Mouse (Mus musculus) intestine, embryonic 15.5 days (tissue): ENCODE results near the gene Aldh16a1. TPM values are rescaled to one million over a fixed set of nuclear protein-coding genes. Genes with fewer than 3 reads are reported as not detected.
"Not testable (repeated sequence)": the region's sequence is repeated elsewhere in the genome, so short reads cannot be mapped to it uniquely, and the experiment has no call there.

Experiments
- ATAC-seq: fragments of 200-750 bp; cut with Nextera tagmentation; 2 replicates; pipeline ENCODE4 v1.8.0; 2017; ENCODE audit warnings: moderate TSS enrichment, moderate library complexity
- H3K27ac ChIP-seq: fragments of 300-500 bp; sonication (generic); 2 replicates; pipeline ENCODE4 v1.5.1; 2015; ENCODE audit warnings: mild to moderate bottlenecking, inconsistent platforms
- H3K27me3 ChIP-seq: fragments of 300-500 bp; sonication (generic); replicated peaks from 2 replicates; pipeline ENCODE4 v1.6.1; 2015; ENCODE audit warnings: inconsistent platforms
- H3K36me3 ChIP-seq: fragments of 300-500 bp; sonication (generic); 2 replicates; pipeline ENCODE4 v1.6.1; 2015; ENCODE audit warnings: inconsistent platforms
- H3K4me1 ChIP-seq: fragments of 300-500 bp; sonication (generic); replicated peaks from 2 replicates; pipeline ENCODE4 v1.6.1; 2015; ENCODE audit warnings: inconsistent platforms
- H3K4me2 ChIP-seq: fragments of 300-500 bp; sonication (generic); replicated peaks from 2 replicates; pipeline ENCODE4 v1.6.1; 2015; ENCODE audit warnings: mild to moderate bottlenecking, inconsistent platforms
- H3K4me3 ChIP-seq: fragments of 300-500 bp; sonication (generic); replicated peaks from 2 replicates; pipeline ENCODE4 v1.5.1; 2015; ENCODE audit warnings: inconsistent platforms
- H3K9ac ChIP-seq: fragments of 300-500 bp; sonication (generic); 2 replicates; pipeline ENCODE4 v1.6.1; 2015; ENCODE audit warnings: inconsistent platforms
- H3K9me3 ChIP-seq: fragments of 300-500 bp; sonication (generic); 2 replicates; pipeline ENCODE4 v1.6.1; 2016; ENCODE audit warnings: inconsistent platforms
- WGBS: fragments of 180-500 bp; shearing (Covaris S2); methylation state at CpG from one replicate; pipeline ENCODE4 v1.1.7; 2015; 5-methylcytosine and 5-hydroxymethylcytosine counted together
- polyA plus RNA-seq: library from polyadenylated mRNA; unstranded; fragments of >200 nt; fragmentation: Nextera tagmentation; extraction: Ambion mirVana; gene quantifications from 2 replicates; pipeline ENCODE4 v1.2.1, GENCODE M21; 2015

The Aldh16a1 gene
- polyA plus RNA-seq, 1 experiment from 2014 or later: 79.0 TPM

- H3K27ac ChIP-seq: 0 out of 2 replicates have a peak overlapping the region, but pooled peaks have one; percentile 17
- no peak overlapping the region for H3K4me2 ChIP-seq
- no peaks in the 10 kb centered on the region for H3K27me3 ChIP-seq
- H3K36me3 ChIP-seq: peaks cover 32% of the 10 kb centered on the region
- H3K9me3 ChIP-seq: no peaks in the 10 kb centered on the region
- WGBS: 83% methylated on average over 6 of the region's 6 CpGs
- no peak for ATAC-seq
- no peak overlapping the region for H3K4me3 ChIP-seq
- peaks cover 25% of the 10 kb centered on the region for H3K4me1 ChIP-seq
- no peak overlapping the region for H3K9ac ChIP-seq
Measured at GRCm38 (mm10) chr7:45118336-45118735, 36.0 kb downstream of the Aldh16a1 start.

GRCm38 (mm10) chr7:45117566-45117965, 36.8 kb downstream of the Aldh16a1 start:
- H3K4me3 ChIP-seq: no peak overlapping the region
- no peak overlapping the region for H3K9ac ChIP-seq
- H3K9me3 ChIP-seq: no peaks in the 10 kb centered on the region
- H3K36me3 ChIP-seq: peaks cover 31% of the 10 kb centered on the region
- H3K4me2 ChIP-seq: no peak overlapping the region
- no peak for ATAC-seq
- H3K27ac ChIP-seq: 0 out of 2 replicates have a peak overlapping the region, but pooled peaks have one; percentile 17
- no peaks in the 10 kb centered on the region for H3K27me3 ChIP-seq
- 71% methylated on average over 8 of the region's 8 CpGs for WGBS
- peaks cover 18% of the 10 kb centered on the region for H3K4me1 ChIP-seq

GRCm38 (mm10) chr7:45113476-45113875, 40.9 kb downstream of the Aldh16a1 start:
- no peaks in the 10 kb centered on the region for H3K9me3 ChIP-seq
- peak overlapping the region; percentile 58; the same call in 1 of the 2 replicates for H3K27ac ChIP-seq
- H3K27me3 ChIP-seq: no peaks in the 10 kb centered on the region
- H3K36me3 ChIP-seq: no peaks in the 10 kb centered on the region
- 65% methylated on average over 2 of the region's 2 CpGs for WGBS
- ATAC-seq: peak; percentile 48; the same call in 1 of the 2 replicates
- H3K4me2 ChIP-seq: no peak overlapping the region
- H3K9ac ChIP-seq: no peak overlapping the region
- 0 out of 2 replicates have a peak, but pooled peaks cover 6% of the 10 kb centered on the region for H3K4me1 ChIP-seq
- no peak overlapping the region for H3K4me3 ChIP-seq

- 27% methylated on average over 3 of the region's 3 CpGs for WGBS
- no peak overlapping the region for H3K4me2 ChIP-seq
- no peaks in the 10 kb centered on the region for H3K36me3 ChIP-seq
- H3K4me1 ChIP-seq: 0 out of 2 replicates have a peak, but pooled peaks cover 4% of the 10 kb centered on the region
- H3K9me3 ChIP-seq: no peaks in the 10 kb centered on the region
- no peak overlapping the region for H3K27ac ChIP-seq
- H3K9ac ChIP-seq: no peak overlapping the region
- H3K4me3 ChIP-seq: no peak overlapping the region
- H3K27me3 ChIP-seq: no peaks in the 10 kb centered on the region
- peak; percentile 86 for ATAC-seq
Measured at GRCm38 (mm10) chr7:45112529-45112928, 41.9 kb downstream of the Aldh16a1 start.

GRCm38 (mm10) chr7:45111940-45112339, 42.4 kb downstream of the Aldh16a1 start:
- ATAC-seq: no peak
- 0 out of 2 replicates have a peak, but pooled peaks cover 3% of the 10 kb centered on the region for H3K4me1 ChIP-seq
- H3K27me3 ChIP-seq: no peaks in the 10 kb centered on the region
- H3K4me3 ChIP-seq: no peak overlapping the region
- no peak overlapping the region for H3K9ac ChIP-seq
- 43% methylated on average over 2 of the region's 2 CpGs for WGBS
- no peaks in the 10 kb centered on the region for H3K9me3 ChIP-seq
- H3K27ac ChIP-seq: no peak overlapping the region
- H3K4me2 ChIP-seq: no peak overlapping the region
- no peaks in the 10 kb centered on the region for H3K36me3 ChIP-seq

GRCm38 (mm10) chr7:45110089-45110488, 44.3 kb downstream of the Aldh16a1 start:
- H3K36me3 ChIP-seq, ATAC-seq: not testable (repeated sequence)
- 90% methylated on average over 4 of the region's 4 CpGs for WGBS

GRCm38 (mm10) chr7:45107052-45107645, 47.2 kb downstream of the Aldh16a1 start:
- WGBS: 67% methylated on average over 5 of the region's 5 CpGs
- H3K9me3 ChIP-seq: no peaks in the 10 kb centered on the region

More at GRCm38 (mm10) chr7:45110089-45110488, 44.3 kb downstream of the Aldh16a1 start:
- not testable (repeated sequence) for H3K27me3 ChIP-seq, H3K4me2 ChIP-seq, H3K27ac ChIP-seq, H3K9me3 ChIP-seq, H3K4me3 ChIP-seq, H3K9ac ChIP-seq
- H3K4me1 ChIP-seq: peaks cover 12% of the 10 kb centered on the region; the same call in 1 of the 2 replicates

GRCm38 (mm10) chr7:45106441-45106840, 47.9 kb downstream of the Aldh16a1 start:
- Histone ChIP-seq H3K27me3 (no peaks in the 10 kb centered on the region), H3K9me3 (no peaks in the 10 kb centered on the region), H3K9ac (no peak overlapping the region), H3K4me1 (peaks cover 33% of the 10 kb centered on the region), H3K27ac (no peak overlapping the region), H3K4me3 (no peak overlapping the region), H3K36me3 (no peaks in the 10 kb centered on the region), H3K4me2 (no peak overlapping the region)
- ATAC-seq: no peak
- WGBS: 56% methylated on average over 6 of the region's 6 CpGs

More at GRCm38 (mm10) chr7:45107052-45107645, 47.2 kb downstream of the Aldh16a1 start:
- H3K27me3 ChIP-seq: no peaks in the 10 kb centered on the region
- H3K9ac ChIP-seq: no peak overlapping the region
- no peak overlapping the region for H3K27ac ChIP-seq
- no peak overlapping the region for H3K4me3 ChIP-seq
- no peak for ATAC-seq
- H3K4me2 ChIP-seq: no peak overlapping the region
- H3K36me3 ChIP-seq: no peaks in the 10 kb centered on the region
- peaks cover 33% of the 10 kb centered on the region for H3K4me1 ChIP-seq

- 62% methylated on average over 8 of the region's 8 CpGs for WGBS
- peak; percentile 58 for ATAC-seq
Measured at GRCm38 (mm10) chr7:45105491-45105890, 48.9 kb downstream of the Aldh16a1 start.

GRCm38 (mm10) chr7:45104941-45105340, 49.4 kb downstream of the Aldh16a1 start:
- Histone ChIP-seq H3K4me3 (no peak overlapping the region), H3K27ac (no peak overlapping the region), H3K27me3 (no peaks in the 10 kb centered on the region), H3K9ac (no peak overlapping the region), H3K4me1 (peaks cover 33% of the 10 kb centered on the region), H3K9me3 (no peaks in the 10 kb centered on the region), H3K4me2 (no peak overlapping the region), H3K36me3 (no peaks in the 10 kb centered on the region)
- no peak for ATAC-seq
- WGBS: 83% methylated on average over 5 of the region's 5 CpGs

More at GRCm38 (mm10) chr7:45105491-45105890, 48.9 kb downstream of the Aldh16a1 start:
- peaks cover 33% of the 10 kb centered on the region for H3K4me1 ChIP-seq
- no peaks in the 10 kb centered on the region for H3K9me3 ChIP-seq
- H3K4me3 ChIP-seq: no peak overlapping the region
- 0 out of 2 replicates have a peak overlapping the region, but pooled peaks have one; percentile 22 for H3K27ac ChIP-seq
- no peak overlapping the region for H3K4me2 ChIP-seq
- no peak overlapping the region for H3K9ac ChIP-seq
- H3K27me3 ChIP-seq: no peaks in the 10 kb centered on the region
- H3K36me3 ChIP-seq: no peaks in the 10 kb centered on the region

- Histone ChIP-seq H3K4me3 (peak within 1 kb of the TSS; percentile 44), H3K36me3 (no peaks in the 10 kb centered on the region), H3K4me1 (peaks cover 33% of the 10 kb centered on the region), H3K4me2 (peak within 1 kb of the TSS; percentile 75), H3K27ac (peak within 1 kb of the TSS; percentile 93), H3K9me3 (no peaks in the 10 kb centered on the region), H3K27me3 (no peaks in the 10 kb centered on the region), H3K9ac (peak within 1 kb of the TSS; percentile 57)
- peak; percentile 93 for ATAC-seq
- 14% methylated on average over 7 of the region's 7 CpGs for WGBS
Measured at GRCm38 (mm10) chr7:45103652-45104180, 50.7 kb downstream of the Aldh16a1 start, which contains the start of gene Fcgrt. TSS of gene Fcgrt (minus strand) at chr7:45103851.

GRCm38 (mm10) chr7:45102940-45103585, 51.3 kb downstream of the Aldh16a1 start:
- H3K27ac ChIP-seq: peak overlapping the region; percentile 93
- no peaks in the 10 kb centered on the region for H3K36me3 ChIP-seq
- WGBS: 46% methylated on average over 9 of the region's 9 CpGs
- H3K27me3 ChIP-seq: no peaks in the 10 kb centered on the region
- no peaks in the 10 kb centered on the region for H3K9me3 ChIP-seq
- H3K9ac ChIP-seq: peak overlapping the region; percentile 57
- H3K4me2 ChIP-seq: peak overlapping the region; percentile 75
- H3K4me3 ChIP-seq: peak overlapping the region; percentile 44
- ATAC-seq: peak; percentile 29
- H3K4me1 ChIP-seq: peaks cover 33% of the 10 kb centered on the region
